Mouse (Mus musculus) c-Kit-positive CD71-negative TER-119-negative erythroid progenitor cells, embryonic 14.5 days (primary cell): ENCODE measurements around the gene Pgls.
A peak's percentile ranks its signal among the peaks of the same experiment; 100 is the strongest.

Source experiments
- DNase-seq: peaks from one replicate; pipeline ENCODE4 v3.0.0-alpha.2; 2013; ENCODE audit warnings: low read depth

Gene Pgls

GRCm38 (mm10) chr8:71591471-71592373 is at the start of gene Pgls:
Gene Pgls, plus strand, starts transcription at chr8:71592176.
- peak; percentile 93 for DNase-seq

GRCm38 (mm10) chr8:71542632-71543343 is 49.2 kb upstream of the Pgls start, which contains the start of gene Mvb12a:
Gene Mvb12a, plus strand, starts transcription at chr8:71542922.
- DNase-seq = peak; percentile 97

GRCm38 (mm10) chr8:71543755-71544154 is 48.2 kb upstream of the Pgls start:
- no peak for DNase-seq

- DNase-seq = no peak
Measured at GRCm38 (mm10) chr8:71545053-71545452, 46.9 kb upstream of the Pgls start.

GRCm38 (mm10) chr8:71547590-71547989 is 44.4 kb upstream of the Pgls start:
- no peak for DNase-seq

GRCm38 (mm10) chr8:71550754-71551153 is 41.2 kb upstream of the Pgls start:
- DNase-seq = no peak

GRCm38 (mm10) chr8:71552770-71553169 is 39.2 kb upstream of the Pgls start:
- no peak for DNase-seq

- DNase-seq = no peak
Measured at GRCm38 (mm10) chr8:71554001-71554400, 38.0 kb upstream of the Pgls start.

GRCm38 (mm10) chr8:71554644-71555043 is 37.3 kb upstream of the Pgls start:
- no peak for DNase-seq

GRCm38 (mm10) chr8:71558071-71558957 is 33.7 kb upstream of the Pgls start, which contains the start of gene Tmem221:
Gene Tmem221, minus strand, starts transcription at chr8:71558871.
- DNase-seq = no peak

GRCm38 (mm10) chr8:71558958-71559690 is 32.9 kb upstream of the Pgls start:
- peak; percentile 84 for DNase-seq

GRCm38 (mm10) chr8:71560071-71560470 is 31.9 kb upstream of the Pgls start:
- DNase-seq = no peak

GRCm38 (mm10) chr8:71560765-71561164 is 31.2 kb upstream of the Pgls start:
- DNase-seq = no peak

- DNase-seq = peak; percentile 83
Measured at GRCm38 (mm10) chr8:71561401-71561800, 30.6 kb upstream of the Pgls start.

- peak; percentile 55 for DNase-seq
Measured at GRCm38 (mm10) chr8:71562751-71563150, 29.2 kb upstream of the Pgls start.

- no peak for DNase-seq
Measured at GRCm38 (mm10) chr8:71563992-71564391, 28.0 kb upstream of the Pgls start.

- no peak for DNase-seq
Measured at GRCm38 (mm10) chr8:71566501-71566900, 25.5 kb upstream of the Pgls start, which contains the start of gene Nxnl1. Gene Nxnl1, minus strand, starts transcription at chr8:71566601.

GRCm38 (mm10) chr8:71567587-71567986 is 24.4 kb upstream of the Pgls start:
- DNase-seq = no peak

- DNase-seq = no peak
Measured at GRCm38 (mm10) chr8:71568387-71568937, 23.5 kb upstream of the Pgls start, which contains the start of gene Slc27a1. Gene Slc27a1, plus strand, starts transcription at chr8:71568882.

GRCm38 (mm10) chr8:71568941-71569340 is 23.0 kb upstream of the Pgls start:
- no peak for DNase-seq
